Mouse (Mus musculus) layer of hippocampus, adult 2 months (tissue): ENCODE measurements at regions not wholly inside any gene's neighbourhood (a gene's known extent, or its start where the extent isn't known, plus 50 kb on each side); places are given as distances from the start of the nearest gene placed in this dataset.

ENCODE experiments used
- DNase-seq, 2 experiments: peaks; one replicate each; pipeline ENCODE4 v3.0.0; 2022; ENCODE audit warnings: low spot score in 2 of 2
- H3K27ac ChIP-seq: fragments of 200-600 bp; 2 replicates; pipeline ENCODE4 v1.8.1; 2022
- H3K4me3 ChIP-seq: fragments of 200-600 bp; 2 replicates; pipeline ENCODE4 v1.8.1; 2022; ENCODE audit warnings: mild to moderate bottlenecking
- CTCF ChIP-seq: fragments of 200-600 bp; conservative IDR thresholded peaks from 2 replicates; pipeline ENCODE4 v1.8.1; 2022; ENCODE audit warnings: antibody characterized with exemption, mild to moderate bottlenecking, moderate library complexity

GRCm38 (mm10) chr19:60684417-60684816 is 71.4 kb upstream of the Nanos1 start:
- Histone ChIP-seq H3K27ac (no peak overlapping the region), H3K4me3 (no peak overlapping the region)
- DNase-seq: no peak
- TF ChIP-seq CTCF: no peak

GRCm38 (mm10) chr19:60682283-60682682 is 73.5 kb upstream of the Nanos1 start:
- DNase-seq: peak in 1 of 2 experiments; percentile 20
- H3K27ac ChIP-seq: no peak overlapping the region
- no peak for TF ChIP-seq CTCF
- no peak overlapping the region for H3K4me3 ChIP-seq

GRCm38 (mm10) chr19:60681481-60681880 is 74.3 kb upstream of the Nanos1 start:
- H3K4me3 ChIP-seq: no peak overlapping the region
- no peak overlapping the region for H3K27ac ChIP-seq
- DNase-seq: no peak
- no peak for TF ChIP-seq CTCF

- peak in 1 of 2 experiments; percentile 6 for DNase-seq
- H3K27ac ChIP-seq: no peak overlapping the region
- TF ChIP-seq CTCF: no peak
- no peak overlapping the region for H3K4me3 ChIP-seq
These were observed 77.6 kb upstream of the Nanos1 start for GRCm38 (mm10) chr19:60678236-60678635.

GRCm38 (mm10) chr19:60674953-60675472 is 80.8 kb upstream of the Nanos1 start:
- TF ChIP-seq CTCF: no peak
- no peak for DNase-seq
- H3K4me3 ChIP-seq: no peak overlapping the region
- no peak overlapping the region for H3K27ac ChIP-seq

GRCm38 (mm10) chr19:60670781-60671180 is 85.0 kb upstream of the Nanos1 start:
- Histone ChIP-seq H3K27ac (no peak overlapping the region), H3K4me3 (no peak overlapping the region)
- no peak for TF ChIP-seq CTCF
- DNase-seq: no peak

- Histone ChIP-seq H3K27ac (no peak overlapping the region), H3K4me3 (no peak overlapping the region)
- TF ChIP-seq CTCF: no peak
- DNase-seq: no peak
These were observed 85.0 kb upstream of the Cacul1 start for GRCm38 (mm10) chr19:60665842-60666241.

GRCm38 (mm10) chr19:60651102-60651695 is 70.4 kb upstream of the Cacul1 start:
- TF ChIP-seq CTCF: no peak

GRCm38 (mm10) chr19:60640065-60640464 is 59.2 kb upstream of the Cacul1 start:
- DNase-seq: no peak
- Histone ChIP-seq H3K27ac (no peak overlapping the region), H3K4me3 (no peak overlapping the region)
- TF ChIP-seq CTCF: no peak

More at GRCm38 (mm10) chr19:60651102-60651695, 70.4 kb upstream of the Cacul1 start:
- no peak overlapping the region for H3K27ac ChIP-seq
- no peak overlapping the region for H3K4me3 ChIP-seq
- DNase-seq: no peak
